Mouse (Mus musculus): ENCODE data around the gene Olfr921. TPM values are rescaled to one million over a fixed set of nuclear protein-coding genes. Genes with fewer than 3 reads are reported as not detected.

The Olfr921 gene
- polyA plus RNA-seq (2012; rRNA removed; ENCODE audit: low replicate concordance): not detected in 2 replicates

DNA sequence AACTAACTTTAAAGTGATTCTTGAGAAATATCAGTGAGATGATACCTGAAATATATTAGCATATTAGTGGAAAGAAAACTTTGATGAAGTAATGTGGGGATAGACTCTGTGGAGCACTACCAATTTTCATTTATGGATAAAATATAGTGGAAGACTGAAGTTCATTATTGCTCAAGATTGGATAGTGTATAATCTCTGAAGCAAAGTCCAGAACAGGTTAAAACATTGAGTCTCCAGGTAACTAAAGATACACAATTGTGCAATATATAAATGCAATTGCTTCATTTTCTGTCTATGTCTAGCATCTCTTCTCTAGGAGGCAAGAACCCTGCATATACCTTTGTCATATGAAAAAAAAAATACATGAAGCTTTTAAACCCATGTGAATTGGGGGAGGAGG lies at the start of gene Olfr921:
Gene Olfr921, plus strand, starts transcription at position 301 of the 400 bp plus-strand sequence.

GRCm38 (mm10) chr9:38751999-38752398 lies 20.9 kb upstream of the Olfr921 start, which contains the start of gene Olfr920:
Gene Olfr920 (plus strand): TSS chr9:38752299.

GRCm38 (mm10) chr9:38814314-38814713 lies 41.4 kb downstream of the Olfr921 start, which contains the start of gene Olfr922:
Gene Olfr922 (plus strand): TSS chr9:38814614.

GRCm38 (mm10) chr9:38826245-38826644 lies 53.4 kb downstream of the Olfr921 start, which contains the start of gene Olfr923:
Gene Olfr923 (plus strand): TSS chr9:38826545.

Other genes starting within 250 kb of the Olfr921 start
- not detected in 2 replicates for gene Olfr910, start 235.2 kb upstream of the Olfr921 start, polyA plus RNA-seq (2012; rRNA removed; ENCODE audit: low replicate concordance)
- not detected in 2 replicates for gene Olfr912, start 192.9 kb upstream of the Olfr921 start, polyA plus RNA-seq (2012; rRNA removed; ENCODE audit: low replicate concordance)
- not detected in 2 replicates for gene Olfr913, start 180.3 kb upstream of the Olfr921 start, polyA plus RNA-seq (2012; rRNA removed; ENCODE audit: low replicate concordance)
- not detected in 2 replicates for gene Olfr914, start 168.0 kb upstream of the Olfr921 start, polyA plus RNA-seq (2012; rRNA removed; ENCODE audit: low replicate concordance)
- gene Olfr916, start 113.2 kb upstream of the Olfr921 start, polyA plus RNA-seq (2012; rRNA removed; ENCODE audit: low replicate concordance): not detected in 2 replicates
- not detected in 2 replicates for gene Olfr917, start 107.2 kb upstream of the Olfr921 start, polyA plus RNA-seq (2012; rRNA removed; ENCODE audit: low replicate concordance)
- not detected in 2 replicates for gene Olfr918, start 98.5 kb upstream of the Olfr921 start, polyA plus RNA-seq (2012; rRNA removed; ENCODE audit: low replicate concordance)
- not detected in 2 replicates for gene Olfr919, start 69.4 kb upstream of the Olfr921 start, polyA plus RNA-seq (2012; rRNA removed; ENCODE audit: low replicate concordance)
- gene Vwa5a, start 54.8 kb upstream of the Olfr921 start, polyA plus RNA-seq (2012; rRNA removed; ENCODE audit: low replicate concordance): 29.9 and 35.9 TPM in 2 replicates
- gene Olfr920, start 20.8 kb upstream of the Olfr921 start, polyA plus RNA-seq (2012; rRNA removed; ENCODE audit: low replicate concordance): 0.21 and 0.32 TPM in 2 replicates
- not detected in 2 replicates for gene Olfr922, start 41.5 kb downstream of the Olfr921 start, polyA plus RNA-seq (2012; rRNA removed; ENCODE audit: low replicate concordance)
- not detected in 2 replicates for gene Olfr923, start 53.5 kb downstream of the Olfr921 start, polyA plus RNA-seq (2012; rRNA removed; ENCODE audit: low replicate concordance)
- gene Olfr924, start 71.4 kb downstream of the Olfr921 start, polyA plus RNA-seq (2012; rRNA removed; ENCODE audit: low replicate concordance): not detected in 2 replicates
- not detected in 2 replicates for gene Olfr26, start 82.0 kb downstream of the Olfr921 start, polyA plus RNA-seq (2012; rRNA removed; ENCODE audit: low replicate concordance)
- gene Olfr926, start 104.1 kb downstream of the Olfr921 start, polyA plus RNA-seq (2012; rRNA removed; ENCODE audit: low replicate concordance): not detected in 2 replicates
- not detected in 2 replicates for gene Olfr930, start 156.7 kb downstream of the Olfr921 start, polyA plus RNA-seq (2012; rRNA removed; ENCODE audit: low replicate concordance)
- not detected in 2 replicates for gene Olfr933, start 199.2 kb downstream of the Olfr921 start, polyA plus RNA-seq (2012; rRNA removed; ENCODE audit: low replicate concordance)
- gene Olfr934, start 215.2 kb downstream of the Olfr921 start, polyA plus RNA-seq (2012; rRNA removed; ENCODE audit: low replicate concordance): not detected in 2 replicates
- not detected in 2 replicates for gene Olfr935, start 226.6 kb downstream of the Olfr921 start, polyA plus RNA-seq (2012; rRNA removed; ENCODE audit: low replicate concordance)

Measured in subcutaneous adipose tissue, adult 2 months (tissue).